Mouse (Mus musculus) CD4-positive helper T cell, adult 2 months (primary cell): Measurements from ENCODE around the gene Hacd1.
A peak's percentile ranks its signal among the peaks of the same experiment; 100 is the strongest.

Experiments
- DNase-seq: peaks from one replicate; pipeline ENCODE4 v3.0.0-alpha.2; 2012; ENCODE audit warnings: low read depth, missing footprints, low spot score

Gene Hacd1

DNA sequence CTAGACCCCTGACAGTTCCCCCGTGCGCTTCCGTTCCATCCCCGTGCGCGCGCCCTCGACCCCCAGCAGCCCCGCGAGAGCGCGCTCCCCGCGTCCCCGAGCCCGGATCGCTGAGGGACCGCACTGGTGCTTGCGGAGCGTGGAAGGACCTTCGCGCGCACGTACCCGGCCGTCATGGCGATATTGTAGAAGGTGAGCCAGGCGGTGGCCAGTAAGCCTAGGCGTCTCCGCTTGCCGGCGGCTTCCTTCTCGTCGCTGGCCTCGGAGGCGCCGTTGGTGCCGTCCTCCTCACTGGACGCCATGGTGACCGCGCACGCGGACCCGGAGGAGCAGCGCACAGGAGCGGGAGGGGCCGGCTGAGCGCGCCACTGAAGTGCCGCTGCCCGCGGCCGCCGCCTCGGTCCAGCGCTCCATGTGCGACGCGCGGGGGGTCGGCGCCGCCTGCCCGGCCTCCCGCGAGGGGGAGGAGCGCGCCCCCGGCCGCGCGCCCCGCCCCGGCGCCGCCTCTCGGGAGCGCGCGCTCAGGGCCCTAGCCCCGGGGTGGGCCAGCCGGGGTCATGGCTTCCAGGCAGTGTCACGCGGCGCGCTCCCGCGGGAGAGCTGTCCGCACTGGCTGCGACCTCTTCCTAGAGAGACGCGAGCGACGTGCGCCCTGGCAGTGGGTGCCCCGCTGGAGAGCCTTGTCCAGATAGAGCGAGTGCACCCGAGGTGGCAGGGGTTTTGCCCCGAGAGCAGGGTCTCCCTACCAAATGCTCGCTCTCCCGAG is at the start of gene Hacd1:
Gene Hacd1, minus strand, starts transcription at position 570 of the 766 bp plus-strand sequence.
- peak; percentile 34 for DNase-seq

DNA sequence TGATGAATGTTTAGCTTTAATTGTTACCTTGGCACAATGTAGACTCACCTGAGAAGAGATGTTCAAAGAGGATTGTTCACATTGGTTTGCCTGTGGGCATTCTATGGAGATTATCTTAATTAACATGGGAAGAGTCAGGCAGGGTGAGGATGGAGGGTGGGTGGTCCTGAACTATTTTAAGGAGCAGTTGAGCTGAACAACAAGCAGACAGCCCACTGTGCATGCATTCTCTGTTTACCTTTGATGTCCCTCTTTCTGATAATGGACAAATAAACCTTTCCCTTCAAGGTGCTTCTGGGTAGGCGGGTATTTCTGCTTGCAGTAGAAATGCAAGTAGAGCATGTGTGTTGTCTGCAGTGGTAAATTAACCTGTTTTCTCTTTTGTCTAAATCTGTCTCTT is 48.0 kb upstream of the Hacd1 start:
- no peak for DNase-seq

DNA sequence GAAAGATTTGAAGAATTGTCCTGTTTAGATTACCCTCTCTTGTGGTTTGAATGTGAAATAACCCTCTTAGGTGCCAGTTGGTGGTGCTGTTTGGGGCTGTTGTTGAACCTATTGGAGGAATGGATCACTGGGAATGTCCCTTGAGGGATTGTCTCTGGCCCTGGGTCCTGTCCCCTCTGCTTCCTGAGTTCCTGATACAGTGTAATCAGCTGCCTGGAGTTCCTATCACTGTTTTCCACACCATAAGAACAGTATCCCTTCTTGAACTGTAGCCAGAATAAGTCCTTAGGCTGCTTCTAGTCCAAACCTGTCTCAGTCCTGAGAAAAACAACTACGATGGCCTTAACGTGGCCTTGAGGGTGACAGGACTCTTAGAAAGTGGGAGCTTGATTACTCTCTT is 46.7 kb upstream of the Hacd1 start:
- no peak for DNase-seq

DNA sequence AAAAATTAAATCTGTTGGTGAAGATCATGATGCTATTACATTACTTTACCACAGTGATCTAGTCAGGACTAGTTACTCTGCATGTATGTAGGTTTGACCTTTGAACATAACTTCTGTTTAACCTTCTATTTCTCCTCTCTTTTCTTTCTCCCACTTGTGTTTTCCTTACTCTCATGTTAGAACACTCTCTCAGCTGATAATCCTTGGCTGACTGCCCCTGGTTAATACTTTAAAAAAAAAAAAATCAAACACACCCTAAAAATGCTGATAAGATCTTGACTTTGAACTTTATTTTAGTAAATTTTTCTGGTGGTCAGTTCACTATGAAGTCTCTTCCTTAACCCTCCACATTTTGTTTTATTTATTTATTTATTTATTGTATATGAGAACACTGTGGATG is 44.6 kb upstream of the Hacd1 start:
- DNase-seq, result no peak

DNA sequence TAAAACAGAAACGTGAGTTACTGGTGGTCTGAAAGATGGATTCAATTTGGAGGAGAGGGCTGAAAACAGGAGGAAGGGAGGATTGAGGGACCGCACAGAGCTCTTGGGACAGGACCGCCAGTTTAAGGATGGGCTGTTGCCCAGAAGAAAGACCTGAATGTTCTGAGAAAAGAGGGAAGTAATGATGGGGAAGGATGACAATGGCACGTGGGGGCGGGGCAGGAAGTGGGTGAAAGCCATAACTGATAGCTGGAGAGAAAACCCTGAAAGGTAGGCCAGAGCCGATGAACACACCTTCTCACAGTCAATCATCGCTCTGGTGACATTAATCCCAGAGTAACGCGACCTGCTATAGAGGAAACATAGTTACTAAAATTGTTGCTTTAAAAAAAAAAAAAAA is 22.6 kb upstream of the Hacd1 start:
- DNase-seq, result peak; percentile 26

DNA sequence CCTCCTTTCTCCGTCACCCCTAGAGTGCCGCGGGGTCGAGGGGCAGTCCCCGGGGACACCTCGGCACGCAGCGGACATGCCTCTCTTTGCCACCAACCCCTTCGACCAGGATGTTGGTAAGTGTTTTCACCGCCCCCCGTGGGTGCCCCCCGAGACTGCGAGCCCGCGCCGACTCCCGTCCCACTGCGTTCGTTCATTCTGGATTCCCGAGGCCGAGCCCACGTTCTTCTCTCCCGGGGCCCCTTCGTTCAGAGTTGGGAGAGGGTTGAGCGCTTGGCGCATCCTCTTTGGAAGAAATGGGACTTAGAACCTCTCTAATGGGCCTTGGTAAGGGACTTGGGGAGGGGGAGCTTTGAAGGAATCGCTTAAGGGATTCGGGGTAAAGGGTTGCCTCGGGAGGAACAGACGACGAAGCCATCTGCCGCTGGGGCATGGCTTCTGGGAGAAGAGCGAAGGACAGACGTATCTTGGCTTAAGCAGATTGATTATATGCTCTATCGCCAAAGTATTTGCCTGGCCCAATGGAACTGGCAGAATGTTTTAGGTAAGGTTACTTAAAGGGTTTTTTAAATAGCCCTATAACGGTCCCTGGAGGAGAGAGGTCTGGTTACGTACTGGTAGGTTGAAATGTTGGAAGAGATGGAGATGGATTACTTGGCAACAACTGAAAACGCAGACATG is 18.4 kb upstream of the Hacd1 start:
- DNase-seq, result no peak

DNA sequence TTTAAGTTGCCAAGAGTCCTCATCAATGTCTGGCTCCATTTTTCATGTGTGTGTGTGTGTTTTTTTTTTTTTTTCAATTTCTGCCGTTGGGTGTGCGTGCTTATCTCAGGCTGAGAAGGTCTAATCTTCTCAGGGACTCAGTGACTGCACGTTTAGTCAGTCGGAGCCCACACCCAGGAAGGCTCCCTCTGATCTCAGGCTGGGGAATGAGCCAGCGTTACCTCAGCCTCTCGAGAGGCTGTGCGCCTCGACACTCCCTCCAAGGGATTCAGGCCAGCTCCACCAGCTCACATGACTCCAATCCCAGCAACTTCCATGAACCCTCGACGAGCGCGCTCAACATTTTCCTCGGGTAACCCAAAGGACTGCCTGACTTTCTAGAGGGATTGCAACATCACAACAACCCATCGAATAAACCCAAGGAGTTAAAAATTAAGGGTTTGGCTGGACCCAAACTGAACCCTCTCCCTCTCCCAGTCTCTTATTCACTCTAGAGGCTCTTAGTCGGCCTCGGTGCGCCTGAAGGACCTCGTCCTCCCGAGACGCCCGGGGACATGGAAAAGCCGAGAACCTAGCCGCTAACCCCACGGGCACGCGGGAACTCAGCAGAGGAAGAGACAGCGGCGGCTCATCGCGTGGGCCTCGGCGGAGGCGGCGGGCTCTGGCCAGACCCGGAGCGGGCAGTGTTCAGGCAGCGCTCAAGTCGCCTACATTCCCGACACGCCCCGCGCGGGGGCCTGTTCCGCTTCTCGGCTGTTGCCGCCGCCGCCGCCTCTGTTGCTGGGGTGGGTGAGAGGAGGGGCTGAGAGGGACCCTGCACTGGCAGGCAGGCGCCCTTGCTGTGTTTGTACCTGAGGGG is 17.7 kb upstream of the Hacd1 start, which contains the start of gene Stam:
Gene Stam, plus strand, starts transcription at position 737 of the 859 bp plus-strand sequence.
- peak; percentile 88 for DNase-seq

DNA sequence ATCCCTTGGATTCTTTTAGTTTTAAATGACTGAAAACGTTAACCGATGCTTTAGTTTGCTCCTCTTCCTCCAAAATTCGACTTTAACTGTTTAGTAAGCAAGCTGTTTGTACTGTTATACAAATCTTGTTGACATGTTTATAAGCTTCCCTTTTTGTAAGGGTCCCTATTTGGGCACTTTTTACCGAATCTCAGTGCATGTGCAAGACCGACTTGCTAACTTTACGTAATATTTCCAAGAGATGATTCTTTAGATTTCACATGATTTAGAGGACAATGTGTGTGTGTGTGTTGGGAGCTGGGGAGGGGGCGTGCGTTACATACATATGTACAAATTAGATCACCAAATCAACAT is 17.1 kb upstream of the Hacd1 start:
- DNase-seq, result no peak

DNA sequence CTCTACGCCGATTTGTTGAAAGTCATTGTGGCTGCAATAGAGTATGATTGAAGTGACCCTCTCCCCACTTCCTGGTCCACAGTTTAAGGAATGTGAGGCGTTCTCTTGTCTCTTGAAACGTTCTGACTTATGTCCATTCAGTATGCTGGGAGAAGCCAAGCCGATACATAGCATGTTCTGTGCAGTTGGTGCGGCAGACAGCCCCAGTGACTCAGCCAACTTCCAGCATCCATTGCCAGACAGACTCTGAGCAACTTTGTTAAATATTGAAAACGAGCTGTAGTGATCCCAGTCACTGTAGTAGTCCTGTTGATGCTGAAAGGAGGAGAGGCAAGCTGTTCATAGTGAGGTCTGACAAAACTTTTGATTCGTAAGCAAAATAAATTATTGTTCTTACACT is 14.5 kb upstream of the Hacd1 start:
- DNase-seq, result no peak

DNA sequence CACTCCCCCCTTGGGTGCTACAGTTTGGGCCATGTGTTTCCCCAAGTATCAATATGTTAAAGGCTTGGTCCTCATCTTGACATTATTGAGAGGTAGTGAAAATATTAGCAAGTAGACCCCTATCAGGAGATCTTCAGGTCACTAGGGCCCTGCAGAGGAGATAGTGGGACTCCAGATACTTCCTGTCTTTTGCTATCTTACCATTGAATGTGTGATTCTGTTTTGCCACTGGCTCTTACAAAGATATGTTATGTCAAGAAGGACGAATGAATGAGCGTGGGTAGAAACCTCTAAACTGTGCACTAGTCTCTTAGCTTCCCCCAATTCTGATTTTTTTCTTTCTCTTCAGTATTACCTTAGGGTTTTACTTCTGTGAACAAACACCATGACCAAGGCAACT is 13.1 kb upstream of the Hacd1 start:
- no peak for DNase-seq

DNA sequence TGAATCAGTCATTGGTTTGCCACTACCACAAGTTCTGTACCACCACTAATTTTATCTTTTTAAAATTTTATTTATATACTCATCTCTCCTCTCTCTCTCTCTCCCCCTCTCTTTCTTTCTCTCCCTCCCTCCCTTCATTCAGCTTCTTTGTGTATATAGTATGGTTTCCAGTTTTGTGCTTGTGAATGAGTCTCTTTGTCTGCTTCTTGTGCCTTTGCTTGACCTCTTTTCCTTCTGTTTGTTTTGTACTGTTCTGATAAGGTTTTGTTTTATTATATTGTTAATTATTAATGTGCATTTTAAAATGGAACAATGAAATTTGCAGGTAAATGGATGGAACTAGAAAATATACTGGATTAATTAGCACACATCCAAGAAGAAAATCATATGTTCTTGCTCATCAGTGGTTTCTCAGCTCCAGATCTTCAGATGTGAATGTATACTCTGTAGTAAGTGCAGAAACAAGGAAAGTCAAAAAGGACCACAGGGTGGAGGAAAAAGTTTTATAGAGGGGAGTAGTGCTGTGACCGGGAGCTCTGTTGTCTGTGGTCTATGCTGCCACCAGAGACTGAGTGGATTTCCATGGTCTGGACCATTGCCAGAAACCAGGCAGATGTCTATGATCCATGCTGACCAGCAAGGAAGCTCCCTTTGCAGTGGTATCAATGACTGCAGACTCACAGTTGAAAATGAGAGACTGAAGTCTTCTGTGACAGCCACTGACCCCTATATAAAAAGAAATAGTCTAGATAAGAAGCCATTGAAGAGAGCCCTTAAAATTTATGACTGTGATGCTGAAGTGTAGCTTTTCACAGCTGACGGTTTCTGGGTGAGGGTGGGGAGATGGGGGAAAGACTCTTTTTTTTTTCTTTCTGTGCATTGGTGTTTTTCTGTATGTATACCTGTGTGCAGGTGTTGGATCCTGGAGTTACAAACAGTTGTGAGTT is 10.0 kb upstream of the Hacd1 start:
- DNase-seq, result no peak

DNA sequence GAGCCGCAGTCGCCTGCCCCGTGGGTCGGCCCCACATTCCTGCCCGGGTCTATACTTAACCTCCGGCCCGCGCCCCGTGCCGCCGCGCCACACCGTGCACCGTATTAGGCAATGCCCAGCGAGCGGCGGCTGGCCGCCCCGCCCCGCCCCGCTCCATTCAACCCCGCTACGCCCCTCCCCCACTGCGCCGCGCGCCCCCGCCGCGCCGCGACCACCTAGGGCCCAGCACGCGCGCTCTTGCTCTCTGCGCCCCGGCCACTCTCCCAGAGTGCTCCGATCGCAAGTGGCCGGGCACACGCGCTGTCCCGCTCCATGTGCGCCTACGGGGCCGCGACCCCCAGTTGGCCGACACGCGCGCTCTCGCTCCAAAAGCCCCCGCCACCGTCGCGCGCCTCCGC is 768 bp downstream of the Hacd1 start:
- DNase-seq, result peak; percentile 5

DNA sequence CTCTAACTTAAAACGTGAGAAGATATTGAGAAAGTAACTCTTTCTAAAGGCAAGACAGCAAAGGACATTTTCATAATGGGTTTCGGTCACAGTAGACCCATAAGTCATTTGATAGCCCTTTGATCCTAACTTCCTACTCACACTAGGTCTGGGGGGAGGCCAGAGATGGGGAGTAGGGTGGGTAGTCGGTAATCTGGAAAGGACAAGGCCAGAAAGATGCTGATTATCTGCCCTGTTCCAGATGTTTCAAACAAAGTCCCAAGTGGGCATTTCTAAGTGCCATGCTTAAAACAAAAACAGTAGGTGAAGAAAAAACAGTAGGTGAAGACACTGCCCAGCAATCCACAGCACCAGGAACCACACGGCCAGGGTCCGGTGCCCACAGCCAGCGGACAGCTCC is 1.2 kb downstream of the Hacd1 start:
- DNase-seq, result no peak

DNA sequence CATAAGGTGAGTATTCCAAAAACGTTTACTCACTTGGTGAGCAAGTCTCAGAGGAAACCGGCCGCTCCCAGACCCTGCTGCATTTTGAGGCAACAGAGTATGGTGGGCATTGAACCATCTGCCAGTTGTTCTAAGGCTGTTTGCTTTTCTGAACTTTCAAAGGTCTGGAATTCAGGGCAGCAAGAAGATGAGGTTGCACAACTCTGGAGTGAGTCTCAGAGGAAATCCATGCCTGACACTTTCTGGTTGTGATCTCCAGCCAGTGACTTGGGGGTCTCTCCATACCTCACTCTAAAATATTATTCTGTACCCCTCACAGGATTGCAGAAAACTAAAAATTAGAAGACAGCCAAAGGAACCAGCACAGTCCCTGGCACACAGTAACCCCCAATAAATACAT is 1.8 kb downstream of the Hacd1 start:
- DNase-seq, result no peak

DNA sequence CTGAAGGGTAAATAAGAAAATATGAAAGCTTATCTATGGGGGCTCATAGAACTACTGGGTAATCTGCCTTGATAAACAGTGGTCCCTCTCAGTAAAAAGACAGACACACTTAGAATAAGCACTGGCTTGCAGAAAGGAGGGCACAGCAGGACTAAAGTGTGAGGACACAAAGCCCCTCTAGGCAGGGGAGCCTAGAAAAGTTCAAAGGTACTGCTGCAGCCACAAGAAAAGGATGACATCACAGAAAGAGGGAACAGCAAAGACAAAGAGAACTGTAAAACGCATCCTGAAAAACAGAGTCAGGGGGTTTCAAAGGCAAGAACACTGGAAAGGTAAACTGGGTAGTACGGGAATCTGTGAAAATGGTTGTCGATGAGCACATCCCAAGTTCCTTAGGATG is 2.3 kb downstream of the Hacd1 start:
- DNase-seq, result no peak

DNA sequence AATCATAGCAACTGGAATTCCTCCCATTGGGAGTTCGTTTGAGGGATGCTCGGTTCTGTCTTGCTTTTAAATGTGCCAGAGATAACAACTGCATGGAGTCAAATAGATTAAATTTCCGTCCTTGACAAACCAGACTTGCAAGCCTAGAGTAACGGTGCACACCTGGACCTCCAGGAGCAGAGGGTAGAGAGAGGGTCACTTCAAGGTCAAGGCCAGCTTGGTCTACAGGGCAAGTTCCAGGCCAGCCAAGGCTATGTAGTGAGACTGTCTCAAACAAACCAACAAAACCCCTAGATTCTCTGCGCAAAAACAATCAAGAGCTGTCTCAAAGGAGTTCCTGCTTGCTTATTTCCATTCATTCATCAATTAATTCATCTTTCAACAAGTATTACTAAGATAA is 7.1 kb downstream of the Hacd1 start:
- DNase-seq, result no peak

DNA sequence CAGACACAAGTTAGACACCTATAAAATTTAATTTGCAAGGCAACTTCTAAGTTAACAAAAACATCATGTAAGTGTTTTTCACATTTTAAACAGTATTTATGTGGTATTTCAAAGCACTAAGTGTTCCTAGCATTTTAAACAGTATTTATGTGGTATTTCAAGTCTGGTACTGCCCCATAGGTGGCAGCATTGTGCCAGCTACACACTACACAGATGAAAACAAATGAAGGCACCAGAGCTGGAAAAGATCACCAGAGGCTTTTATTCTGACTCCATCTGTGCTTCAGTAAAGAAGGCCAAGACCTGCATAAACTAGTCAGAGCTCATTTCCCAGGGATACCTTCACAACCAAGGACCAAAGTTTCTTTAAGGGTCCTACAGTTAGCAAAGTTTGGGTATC is 7.6 kb downstream of the Hacd1 start:
- peak; percentile 68 for DNase-seq

DNA sequence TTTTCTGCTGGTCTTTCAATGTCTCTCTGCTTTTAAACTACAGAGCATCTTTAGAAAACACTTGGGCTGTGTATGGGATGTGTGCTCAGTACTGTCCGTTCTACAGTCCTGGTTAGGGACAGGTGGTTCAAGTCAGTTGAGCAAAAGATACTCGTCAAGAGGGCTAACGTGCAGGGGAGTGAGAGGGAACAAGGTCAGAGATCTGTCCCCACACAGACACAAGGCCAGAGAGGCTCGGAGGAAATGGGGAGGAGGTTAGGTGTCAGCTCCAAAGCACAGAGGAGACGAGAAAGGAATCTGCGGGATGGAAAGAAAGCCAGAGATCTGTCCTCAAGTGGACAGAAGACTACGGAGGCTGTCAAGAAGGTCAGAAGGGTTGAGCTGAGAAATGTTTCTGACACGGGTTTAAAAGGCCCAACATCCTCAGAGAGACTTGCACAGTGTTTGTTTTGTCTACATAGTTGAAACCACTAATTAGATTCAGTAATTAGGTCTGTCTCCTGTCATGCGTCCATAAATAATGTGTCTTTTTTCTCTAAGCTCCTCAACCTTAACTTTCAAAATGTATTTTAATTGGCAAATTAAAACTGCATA is 12.3 kb downstream of the Hacd1 start:
- no peak for DNase-seq

DNA sequence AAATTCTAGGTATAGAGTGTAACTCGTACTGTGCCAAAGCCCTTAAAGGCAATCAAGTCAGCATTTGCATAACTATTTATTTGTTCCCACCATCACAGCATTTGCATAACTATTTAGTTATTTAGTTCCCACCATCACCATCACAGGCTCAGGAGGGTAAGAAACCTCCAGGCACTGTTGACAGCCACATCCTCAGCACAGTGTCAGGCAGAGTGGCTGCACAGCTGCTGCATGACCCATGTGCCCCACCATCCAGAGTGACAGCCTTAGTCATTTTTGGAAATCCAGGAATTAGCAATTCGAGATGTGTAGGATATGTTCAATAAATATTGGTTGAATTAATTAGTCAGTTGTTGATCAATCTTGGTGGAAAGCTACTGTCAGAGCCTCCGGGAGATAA is 12.9 kb downstream of the Hacd1 start:
- DNase-seq, result no peak

DNA sequence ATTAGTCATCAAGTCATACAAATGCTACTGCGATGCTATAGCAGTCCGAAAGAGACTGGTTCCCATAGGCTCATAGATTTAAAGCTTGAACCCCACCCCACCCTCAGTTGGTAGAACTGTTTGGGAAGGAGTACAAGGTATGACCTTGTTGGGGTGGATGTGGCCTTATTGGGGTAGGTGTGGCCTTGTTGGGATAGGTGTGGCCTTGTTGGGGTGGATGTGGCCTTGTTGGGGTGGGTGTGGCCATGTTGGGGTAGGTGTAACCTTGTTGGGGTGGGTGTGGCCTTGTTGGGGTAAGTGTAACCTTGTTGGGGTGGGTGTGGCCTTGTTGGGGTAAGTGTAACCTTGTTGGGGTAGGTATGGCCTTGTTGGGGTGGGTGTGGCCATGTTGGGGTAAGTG is 14.7 kb downstream of the Hacd1 start:
- no peak for DNase-seq

DNA sequence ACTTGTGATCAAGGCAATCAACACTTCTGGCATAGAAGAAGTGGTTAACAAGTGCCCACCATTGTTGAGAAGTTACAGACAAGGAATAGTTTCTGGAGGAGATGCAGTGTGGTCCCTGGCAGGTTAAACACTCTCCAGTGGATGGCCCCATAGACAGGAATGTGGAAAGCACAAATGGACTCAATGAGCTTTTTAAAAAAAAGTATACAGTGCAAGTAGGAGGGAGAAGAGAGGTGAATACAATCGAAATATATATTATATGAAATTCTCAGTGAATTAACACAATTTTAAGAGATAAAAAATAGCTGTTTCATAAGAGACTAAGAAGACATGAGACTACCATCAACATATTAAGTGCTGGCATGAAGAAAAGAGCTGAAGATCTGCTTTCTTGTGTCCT is 36.7 kb downstream of the Hacd1 start:
- DNase-seq, result no peak
